Mouse (Mus musculus): Measurements from ENCODE around the gene Fbxo6. TPM values are rescaled to one million over a fixed set of nuclear protein-coding genes. Genes with fewer than 3 reads are reported as not detected.
"Not testable (repeated sequence)": the region's sequence is repeated elsewhere in the genome, so short reads cannot be mapped to it uniquely, and the experiment has no call there.

Gene Fbxo6
- 18.1 and 18.3 TPM in 2 replicates for polyA plus RNA-seq (2014; fragmentation: Nextera tagmentation; extraction: Ambion mirVana)

- 1% methylated on average over 57 of the region's 67 CpGs for WGBS
- peak within 1 kb of the TSS; percentile 93 for H3K27ac ChIP-seq
- H3K4me1 ChIP-seq (replicated peaks; ENCODE audit: control insufficient read depth, insufficient read depth, low read length): 0 out of 2 replicates have a peak, but pooled peaks cover 7% of the 10 kb centered on the region
- peak within 1 kb of the TSS; percentile 72 for H3K9ac ChIP-seq
- DNase-seq (ENCODE audit: low spot score) (peak; percentile 83), ATAC-seq (ENCODE audit: low FRiP score) (peak; percentile 90)
- H3K27me3 ChIP-seq (ENCODE audit: control insufficient read depth, insufficient read depth, low read length): no peaks in the 10 kb centered on the region
- H3K36me3 ChIP-seq (replicated peaks; ENCODE audit: control insufficient read depth, insufficient read depth): peaks cover 66% of the 10 kb centered on the region
- H3K4me2 ChIP-seq (replicated peaks): peak within 1 kb of the TSS; percentile 92
- peak within 1 kb of the TSS; percentile 50 for H3K4me3 ChIP-seq (replicated peaks; ENCODE audit: low read length)
- no peaks in the 10 kb centered on the region for H3K9me3 ChIP-seq (ENCODE audit: control insufficient read depth, low read length)
These were observed at the start of gene Fbxo6 for GRCm38 (mm10) chr4:148151267-148152168. Fbxo6 (minus strand) TSS chr4:148152140.

- Histone ChIP-seq H3K9me3 (ENCODE audit: control insufficient read depth, low read length) (no peaks in the 10 kb centered on the region), H3K4me3 (replicated peaks; ENCODE audit: low read length) (no peak overlapping the region), H3K27ac (no peak overlapping the region), H3K4me2 (replicated peaks) (no peak overlapping the region), H3K36me3 (replicated peaks; ENCODE audit: control insufficient read depth, insufficient read depth) (no peaks in the 10 kb centered on the region), H3K4me1 (replicated peaks; ENCODE audit: control insufficient read depth, insufficient read depth, low read length) (peaks cover 12% of the 10 kb centered on the region; the same call in 1 of the 2 replicates), H3K9ac (peak overlapping the region; percentile 8; the same call in 1 of the 2 replicates), H3K27me3 (ENCODE audit: control insufficient read depth, insufficient read depth, low read length) (no peaks in the 10 kb centered on the region)
- ATAC-seq (ENCODE audit: low FRiP score): no peak
- 43% methylated on average over 10 of the region's 10 CpGs for WGBS
- no peak for DNase-seq (ENCODE audit: low spot score)
These were observed 46.8 kb upstream of the Fbxo6 start for GRCm38 (mm10) chr4:148198721-148199120.

DNA sequence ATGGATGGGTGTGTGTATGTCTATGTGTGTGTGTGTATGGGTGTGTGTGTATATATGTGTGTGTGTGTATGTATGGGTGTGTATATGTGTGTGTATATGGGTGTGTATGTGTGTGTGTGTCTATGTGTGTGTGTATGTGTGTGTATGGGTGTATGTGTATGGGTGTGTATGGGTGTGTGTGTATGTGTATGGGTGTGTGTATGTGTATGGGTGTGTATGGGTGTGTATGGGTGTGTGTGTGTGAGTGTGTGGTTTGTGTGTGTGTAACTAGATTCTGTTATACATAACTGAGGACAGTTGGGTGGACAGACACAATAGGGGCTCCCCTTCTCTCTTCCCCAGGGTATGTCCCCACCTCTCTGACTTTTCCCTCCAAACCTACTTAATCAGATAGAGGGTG is 42.5 kb upstream of the Fbxo6 start:
- H3K4me3 ChIP-seq (replicated peaks; ENCODE audit: low read length): no peak overlapping the region
- H3K27me3 ChIP-seq (ENCODE audit: control insufficient read depth, insufficient read depth, low read length): no peaks in the 10 kb centered on the region
- peaks cover 18% of the 10 kb centered on the region for H3K4me1 ChIP-seq (replicated peaks; ENCODE audit: control insufficient read depth, insufficient read depth, low read length)
- H3K9ac ChIP-seq: no peak overlapping the region
- no peak for ATAC-seq (ENCODE audit: low FRiP score)
- no peak for DNase-seq (ENCODE audit: low spot score)
- H3K36me3 ChIP-seq (replicated peaks; ENCODE audit: control insufficient read depth, insufficient read depth): no peaks in the 10 kb centered on the region
- H3K4me2 ChIP-seq (replicated peaks): no peak overlapping the region
- H3K27ac ChIP-seq: no peak overlapping the region
- H3K9me3 ChIP-seq (ENCODE audit: control insufficient read depth, low read length): no peaks in the 10 kb centered on the region

DNA sequence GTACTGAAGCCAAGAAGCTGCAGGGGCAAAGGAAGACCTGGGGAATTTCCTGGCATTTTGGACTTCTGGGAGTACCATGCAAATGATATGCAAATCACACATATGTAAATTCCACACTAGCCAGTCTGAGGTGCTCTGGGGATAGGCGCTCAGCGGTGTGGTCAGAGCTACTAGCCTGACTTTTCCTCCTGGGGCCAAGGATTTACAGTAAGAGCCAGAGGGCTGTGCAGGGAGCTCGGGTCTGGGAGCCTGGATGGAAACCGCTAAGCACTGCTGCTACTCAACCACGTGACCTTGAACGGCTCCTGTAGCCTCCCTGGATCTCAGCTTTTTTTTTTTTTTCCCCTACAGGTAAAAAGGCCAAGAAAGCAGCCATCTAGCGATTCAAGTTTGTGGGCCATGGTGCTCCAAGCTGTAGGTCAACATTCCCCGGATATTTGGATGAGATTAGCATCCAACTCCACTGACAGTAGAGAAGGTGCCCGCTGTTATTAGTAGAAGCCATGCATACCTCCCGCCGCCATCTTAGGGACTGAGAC is 40.8 kb upstream of the Fbxo6 start:
- 32% methylated on average over 11 of the region's 11 CpGs for WGBS
- ATAC-seq (ENCODE audit: low FRiP score) (no peak), DNase-seq (ENCODE audit: low spot score) (no peak)
- no peaks in the 10 kb centered on the region for H3K36me3 ChIP-seq (replicated peaks; ENCODE audit: control insufficient read depth, insufficient read depth)
- H3K4me2 ChIP-seq (replicated peaks): no peak overlapping the region
- no peaks in the 10 kb centered on the region for H3K9me3 ChIP-seq (ENCODE audit: control insufficient read depth, low read length)
- peaks cover 12% of the 10 kb centered on the region for H3K4me1 ChIP-seq (replicated peaks; ENCODE audit: control insufficient read depth, insufficient read depth, low read length)
- no peak overlapping the region for H3K9ac ChIP-seq
- H3K4me3 ChIP-seq (replicated peaks; ENCODE audit: low read length): no peak overlapping the region
- H3K27me3 ChIP-seq (ENCODE audit: control insufficient read depth, insufficient read depth, low read length): no peaks in the 10 kb centered on the region
- H3K27ac ChIP-seq: no peak overlapping the region

GRCm38 (mm10) chr4:148188767-148189166 is 36.8 kb upstream of the Fbxo6 start:
- ATAC-seq (ENCODE audit: low FRiP score); DNase-seq (ENCODE audit: low spot score); H3K9ac ChIP-seq; H3K9me3 ChIP-seq (ENCODE audit: control insufficient read depth, low read length); H3K36me3 ChIP-seq (replicated peaks; ENCODE audit: control insufficient read depth, insufficient read depth); H3K4me2 ChIP-seq (replicated peaks); H3K27me3 ChIP-seq (ENCODE audit: control insufficient read depth, insufficient read depth, low read length); H3K27ac ChIP-seq; H3K4me3 ChIP-seq (replicated peaks; ENCODE audit: low read length): not testable (repeated sequence)
- peaks cover 15% of the 10 kb centered on the region for H3K4me1 ChIP-seq (replicated peaks; ENCODE audit: control insufficient read depth, insufficient read depth, low read length)
- WGBS: 96% methylated on average over 1 of the region's 1 CpGs

DNA sequence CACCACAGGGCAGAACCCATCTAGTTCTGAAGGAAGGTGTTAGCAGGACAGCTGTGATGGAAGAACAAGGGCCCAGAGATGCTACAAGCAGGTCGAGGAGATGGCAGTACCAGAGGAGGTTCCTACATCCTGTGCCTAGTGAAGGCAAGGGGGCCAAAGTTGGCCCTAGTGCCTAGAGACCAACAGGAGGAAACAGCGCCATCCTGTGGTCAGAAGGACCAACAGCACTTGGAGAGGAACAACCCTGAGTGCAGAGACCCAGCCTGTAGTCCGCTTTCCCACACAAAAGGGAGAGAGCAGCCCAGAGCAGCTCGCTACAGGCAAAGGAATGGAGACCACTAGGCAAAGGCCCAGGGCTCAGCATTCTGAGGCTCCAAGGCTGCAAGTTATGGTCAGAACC is 33.9 kb upstream of the Fbxo6 start:
- no peak overlapping the region for H3K9ac ChIP-seq
- H3K27me3 ChIP-seq (ENCODE audit: control insufficient read depth, insufficient read depth, low read length): no peaks in the 10 kb centered on the region
- no peak overlapping the region for H3K4me3 ChIP-seq (replicated peaks; ENCODE audit: low read length)
- ATAC-seq (ENCODE audit: low FRiP score) (no peak), DNase-seq (ENCODE audit: low spot score) (no peak)
- H3K4me2 ChIP-seq (replicated peaks): no peak overlapping the region
- H3K9me3 ChIP-seq (ENCODE audit: control insufficient read depth, low read length): no peaks in the 10 kb centered on the region
- 61% methylated on average over 4 of the region's 4 CpGs for WGBS
- H3K36me3 ChIP-seq (replicated peaks; ENCODE audit: control insufficient read depth, insufficient read depth): no peaks in the 10 kb centered on the region
- H3K27ac ChIP-seq: no peak overlapping the region
- peaks cover 8% of the 10 kb centered on the region; the same call in 1 of the 2 replicates for H3K4me1 ChIP-seq (replicated peaks; ENCODE audit: control insufficient read depth, insufficient read depth, low read length)

DNA sequence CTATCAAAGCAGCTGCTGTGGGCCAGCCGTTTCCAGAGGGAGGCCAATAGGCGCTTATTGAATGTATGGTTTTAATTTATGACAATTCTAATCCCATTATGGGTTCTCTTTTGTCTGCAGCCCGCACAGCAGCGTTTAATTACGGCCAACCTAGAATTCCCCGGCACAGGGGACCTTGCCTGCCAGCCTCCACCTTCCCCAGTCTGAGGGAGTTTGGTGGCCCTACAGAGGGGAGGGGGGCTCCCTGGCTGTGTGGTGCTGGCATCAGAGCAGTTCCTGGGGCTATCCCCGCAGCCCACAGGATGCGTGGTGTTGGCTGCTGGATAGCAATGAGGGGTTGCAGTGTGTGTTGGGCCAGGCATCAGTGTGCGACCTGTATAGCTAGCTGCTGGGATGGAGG is 32.6 kb upstream of the Fbxo6 start:
- Histone ChIP-seq H3K27me3 (ENCODE audit: control insufficient read depth, insufficient read depth, low read length) (no peaks in the 10 kb centered on the region), H3K4me2 (replicated peaks) (no peak overlapping the region), H3K27ac (no peak overlapping the region; the same call in 1 of the 2 replicates), H3K9me3 (ENCODE audit: control insufficient read depth, low read length) (no peaks in the 10 kb centered on the region), H3K4me1 (replicated peaks; ENCODE audit: control insufficient read depth, insufficient read depth, low read length) (peaks cover 8% of the 10 kb centered on the region; the same call in 1 of the 2 replicates), H3K9ac (no peak overlapping the region), H3K36me3 (replicated peaks; ENCODE audit: control insufficient read depth, insufficient read depth) (no peaks in the 10 kb centered on the region), H3K4me3 (replicated peaks; ENCODE audit: low read length) (no peak overlapping the region)
- DNase-seq (ENCODE audit: low spot score) (no peak), ATAC-seq (ENCODE audit: low FRiP score) (peak; percentile 31; the same call in 1 of the 2 replicates)
- WGBS: 37% methylated on average over 9 of the region's 9 CpGs

GRCm38 (mm10) chr4:148182363-148182762 is 30.4 kb upstream of the Fbxo6 start:
- Histone ChIP-seq H3K4me1 (replicated peaks; ENCODE audit: control insufficient read depth, insufficient read depth, low read length) (peaks cover 8% of the 10 kb centered on the region; the same call in 1 of the 2 replicates), H3K9me3 (ENCODE audit: control insufficient read depth, low read length) (no peaks in the 10 kb centered on the region), H3K36me3 (replicated peaks; ENCODE audit: control insufficient read depth, insufficient read depth) (no peaks in the 10 kb centered on the region), H3K4me3 (replicated peaks; ENCODE audit: low read length) (no peak overlapping the region), H3K4me2 (replicated peaks) (no peak overlapping the region), H3K9ac (no peak overlapping the region), H3K27me3 (ENCODE audit: control insufficient read depth, insufficient read depth, low read length) (no peaks in the 10 kb centered on the region), H3K27ac (no peak overlapping the region)
- 29% methylated on average over 8 of the region's 8 CpGs for WGBS
- ATAC-seq (ENCODE audit: low FRiP score): 0 out of 2 replicates have a peak, but pooled peaks have one; percentile 28
- DNase-seq (ENCODE audit: low spot score): no peak

- Histone ChIP-seq H3K27ac (no peak overlapping the region), H3K9me3 (ENCODE audit: control insufficient read depth, low read length) (no peaks in the 10 kb centered on the region), H3K36me3 (replicated peaks; ENCODE audit: control insufficient read depth, insufficient read depth) (no peaks in the 10 kb centered on the region), H3K4me2 (replicated peaks) (no peak overlapping the region), H3K4me1 (replicated peaks; ENCODE audit: control insufficient read depth, insufficient read depth, low read length) (peaks cover 8% of the 10 kb centered on the region; the same call in 1 of the 2 replicates), H3K4me3 (replicated peaks; ENCODE audit: low read length) (no peak overlapping the region), H3K27me3 (ENCODE audit: control insufficient read depth, insufficient read depth, low read length) (no peaks in the 10 kb centered on the region), H3K9ac (no peak overlapping the region)
- DNase-seq (ENCODE audit: low spot score): no peak
- WGBS: 90% methylated on average over 12 of the region's 12 CpGs
- ATAC-seq (ENCODE audit: low FRiP score): no peak
These were observed 29.5 kb upstream of the Fbxo6 start for GRCm38 (mm10) chr4:148181483-148181882.

Data from hindbrain, embryonic 14.5 days (tissue).